Mouse (Mus musculus): Measurements from ENCODE around the gene 1700024G13Rik.

- TF ChIP-seq CTCF (IDR thresholded peaks at IDR 0.05; ENCODE audit: low read depth) (no peak), EP300 (IDR thresholded peaks at IDR 0.05; ENCODE audit: low read depth) (no peak)
These were observed 21.9 kb upstream of the 1700024G13Rik start for GRCm38 (mm10) chr14:32410084-32410483.
